Comparison of ENCODE assay signal across 25 mouse cellular contexts in genomic region chr12:98993736-98994135, GRCm38 (mm10).
"Had no signal": no experiment of that assay in that cellular context is flagged by ENCODE, and none has a peak within 500 bp of the region (broad histone marks: within the 10 kb centered on the region; RNA-seq: fewer than 3 reads in every experiment).

No protein-coding gene starts in this region.

- H3K4me1 ChIP-seq: heart, embryonic 12.5 days; intestine, embryonic 15.5 days; kidney, embryonic 15.5 days; limb, embryonic 13.5 days; limb, embryonic 15.5 days had no signal

- ATAC-seq: inflammation-experienced regulatory T-cells, adult 6 months; intestine, embryonic 15.5 days; liver, embryonic 12.5 days had no signal

- H3K4me3 ChIP-seq: gastrocnemius, adult 2 months; heart, adult 2 months; heart, embryonic 12.5 days; hindbrain, embryonic 13.5 days; hindbrain, embryonic 15.5 days; intestine, embryonic 15.5 days; kidney, embryonic 15.5 days; limb, embryonic 13.5 days; limb, embryonic 15.5 days; liver, embryonic 12.5 days had no signal

- H3K4me2 ChIP-seq: heart, embryonic 12.5 days; hindbrain, embryonic 13.5 days; hindbrain, embryonic 15.5 days; intestine, embryonic 15.5 days; kidney, embryonic 15.5 days; limb, embryonic 13.5 days; limb, embryonic 15.5 days; liver, embryonic 12.5 days had no signal

- H3K9ac ChIP-seq: heart, embryonic 12.5 days; hindbrain, embryonic 13.5 days; hindbrain, embryonic 15.5 days; intestine, embryonic 15.5 days; kidney, embryonic 15.5 days; limb, embryonic 13.5 days; limb, embryonic 15.5 days; liver, embryonic 12.5 days; liver, embryonic 14.5 days had no signal

- H3K9me3 ChIP-seq: heart, embryonic 12.5 days; hindbrain, embryonic 13.5 days; hindbrain, embryonic 15.5 days; intestine, embryonic 15.5 days; kidney, embryonic 15.5 days; limb, embryonic 13.5 days; limb, embryonic 15.5 days; liver, embryonic 12.5 days had no signal

- DNase-seq: gastrocnemius, adult 2 months; gastrocnemius, postnatal 10 days; gastrocnemius, postnatal 25 days; heart, adult 2 months; heart, postnatal 10 days; heart, postnatal 4 days; kidney, adult 11 months; kidney, adult 2 months; kidney, adult 9 months; kidney, postnatal 14 days; kidney, postnatal 36 days; layer of hippocampus, adult 9-11 months; layer of hippocampus, postnatal 36 days; left cerebral cortex, postnatal 4 days had no signal

- H3K27ac ChIP-seq: gastrocnemius, adult 2 months; heart, adult 2 months; hindbrain, embryonic 13.5 days; hindbrain, embryonic 15.5 days; intestine, embryonic 15.5 days; kidney, embryonic 15.5 days; kidney, postnatal 0 days; limb, embryonic 13.5 days; limb, embryonic 15.5 days; liver, embryonic 12.5 days; liver, embryonic 14.5 days had no signal

- H3K36me3 ChIP-seq: heart, embryonic 12.5 days; hindbrain, embryonic 13.5 days; hindbrain, embryonic 15.5 days; intestine, embryonic 15.5 days; kidney, embryonic 15.5 days; limb, embryonic 13.5 days; limb, embryonic 15.5 days; liver, embryonic 12.5 days had no signal

- H3K27me3 ChIP-seq: heart, embryonic 12.5 days; hindbrain, embryonic 13.5 days; hindbrain, embryonic 15.5 days; intestine, embryonic 15.5 days; kidney, embryonic 15.5 days; limb, embryonic 13.5 days; limb, embryonic 15.5 days; liver, embryonic 12.5 days had no signal
